Comparison of ENCODE assay signal across 9 mouse cellular contexts in the genomic region with DNA sequence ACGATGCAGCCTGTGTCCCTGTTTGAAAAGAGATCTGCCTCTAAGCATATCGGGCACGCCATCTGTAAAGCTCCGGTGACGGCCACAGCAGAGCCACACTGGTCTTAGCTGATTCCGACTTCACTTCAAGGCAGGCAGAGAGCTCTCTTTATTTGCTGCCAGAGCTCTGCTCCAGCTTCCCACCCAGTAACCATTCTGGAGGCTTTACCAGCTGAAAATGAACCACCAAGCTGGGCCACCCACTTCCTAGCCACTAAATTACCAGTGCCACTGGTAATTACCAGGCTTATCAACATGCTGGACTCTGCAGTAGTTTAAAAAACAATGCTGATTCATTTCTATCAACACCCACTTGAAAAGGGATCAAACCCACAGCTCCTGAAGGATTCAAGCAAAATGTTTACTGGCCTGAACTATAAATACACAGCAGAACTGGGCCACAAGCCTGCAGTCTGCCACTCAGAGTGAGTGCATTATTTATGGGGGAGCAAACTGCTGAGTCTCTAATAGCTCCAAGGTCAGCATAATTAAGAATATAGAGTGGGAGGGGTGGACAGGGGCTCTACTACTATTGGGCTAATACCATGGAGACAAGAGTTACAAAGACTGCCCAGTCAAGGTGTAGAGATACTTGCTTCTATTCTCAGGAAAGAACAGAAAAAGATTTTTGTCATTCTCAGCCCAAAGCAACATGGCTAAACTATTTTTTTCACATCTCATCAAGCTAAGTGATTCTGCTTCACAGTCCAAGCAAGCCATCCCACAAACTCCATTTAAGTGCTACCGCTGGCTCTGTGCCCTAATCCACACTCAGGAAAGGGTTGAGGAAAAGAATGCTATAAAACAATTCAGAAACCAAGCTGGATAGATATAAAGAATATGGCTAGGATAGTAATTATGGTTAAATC.
A peak's percentile ranks its signal among the peaks of the same experiment; 100 is the strongest.
DNase-seq lines count a peak whose midpoint lies in the region; TF ChIP-seq lines count a peak whose summit lies in the region.
"Had no signal": no experiment of that assay in that cellular context is flagged by ENCODE, and none has a peak within 500 bp of the region (broad histone marks: within the 10 kb centered on the region; RNA-seq: fewer than 3 reads in every experiment).

No protein-coding gene starts in this region.

- peak overlapping the region; percentile 93 for H3K27ac ChIP-seq in olfactory bulb, adult 2 months (ENCODE audit: insufficient read depth, low read depth, low read length)
- H3K27ac ChIP-seq: hindbrain, embryonic 15.5 days had no signal

- peak; percentile 14 for DNase-seq in layer of hippocampus, adult 11-12 months (ENCODE audit: low spot score)
- no peak for DNase-seq in layer of hippocampus, postnatal 25 days (ENCODE audit: extremely low spot score in 1 of 2, low spot score in 1 of 2)
- peak; percentile 42 to 64 for DNase-seq in frontal cortex, adult 2 months (ENCODE audit: extremely low spot score in 1 of 2, low spot score in 1 of 2)
- peak; percentile 27 to 36 for DNase-seq in layer of hippocampus, adult 8-10 months (ENCODE audit: low spot score in 2 of 2)
- no peak for DNase-seq in adrenal gland, adult 2 months
- no peak for DNase-seq in embryo, embryonic 11 days
- no peak for DNase-seq in kidney, postnatal 14 days

- no peak for TF ChIP-seq CTCF in olfactory bulb, adult 2 months (IDR thresholded peaks at IDR 0.05; ENCODE audit: insufficient read depth, low read depth, low read length)

- WGBS in olfactory bulb, adult 2 months = 30% methylated on average over 7 of the region's 7 CpGs

- H3K4me1 ChIP-seq in olfactory bulb, adult 2 months (ENCODE audit: control insufficient read depth, insufficient read depth, low read length) = peaks cover 15% of the 10 kb centered on the region

- H3K4me3 ChIP-seq in olfactory bulb, adult 2 months (ENCODE audit: insufficient read depth, low read depth, low read length) = no peak overlapping the region
- H3K4me3 ChIP-seq: hindbrain, embryonic 15.5 days had no signal

- TF ChIP-seq POLR2A in olfactory bulb, adult 2 months (IDR thresholded peaks at IDR 0.05; ENCODE audit: insufficient read depth, low read depth, low read length) = no peak

Comparison
In these comparisons a context has a peak if more than half of its experiments do, and no peak if none do; other contexts are left out.
1. DNase-seq: peak in layer of hippocampus, adult 11-12 months (single experiment), frontal cortex, adult 2 months (2 of 2) and layer of hippocampus, adult 8-10 months (2 of 2); none in layer of hippocampus, postnatal 25 days (0 of 2), adrenal gland, adult 2 months (single experiment), embryo, embryonic 11 days (single experiment) and kidney, postnatal 14 days (single experiment).